Mouse (Mus musculus) E14TG2a.4 (cell line): Measurements from ENCODE around the gene Cdyl.

Experiments used
- H3K27me3 ChIP-seq: 2 replicates; pipeline ENCODE4 v1.6.1; 2014; ENCODE audit warnings: low read length, control low read depth; ENCODE audit not compliant: insufficient read depth
- H3K36me3 ChIP-seq: 2 replicates; pipeline ENCODE4 v1.6.1; 2014; ENCODE audit warnings: low read length, control low read depth; ENCODE audit not compliant: insufficient read depth
- H3K4me1 ChIP-seq: replicated peaks from 2 replicates; pipeline ENCODE4 v1.6.1; 2014; ENCODE audit warnings: low read depth, low read length, control low read depth
- H3K4me3 ChIP-seq: replicated peaks from 2 replicates; pipeline ENCODE4 v1.5.1; 2014; ENCODE audit warnings: mild to moderate bottlenecking, low read length
- H3K9me3 ChIP-seq: 2 replicates; pipeline ENCODE4 v1.6.1; 2014; ENCODE audit warnings: low read length, control low read depth
- CTCF ChIP-seq: conservative IDR thresholded peaks from 2 replicates; pipeline ENCODE4 v1.5.1; 2014; ENCODE audit warnings: low read length
- NANOG ChIP-seq: IDR thresholded peaks from 2 replicates; pipeline ENCODE4 v1.6.1; 2014; ENCODE audit warnings: borderline replicate concordance, low read length, mixed read lengths
- POU5F1 ChIP-seq: IDR thresholded peaks from 2 replicates; pipeline ENCODE4 v1.6.1; 2014; ENCODE audit warnings: low read length, borderline replicate concordance

Gene Cdyl

GRCm38 (mm10) chr13:35764559-35764958, 104.9 kb downstream of the Cdyl start:
- Histone ChIP-seq H3K9me3 (no peaks in the 10 kb centered on the region), H3K36me3 (peaks cover 28% of the 10 kb centered on the region), H3K4me1 (peaks cover 95% of the 10 kb centered on the region), H3K27me3 (no peaks in the 10 kb centered on the region), H3K4me3 (no peak overlapping the region)
- TF ChIP-seq POU5F1 (no peak), NANOG (no peak), CTCF (no peak)

GRCm38 (mm10) chr13:35765817-35766216, 106.2 kb downstream of the Cdyl start:
- H3K27me3 ChIP-seq, result no peaks in the 10 kb centered on the region
- H3K36me3 ChIP-seq, result peaks cover 37% of the 10 kb centered on the region
- no peak overlapping the region for H3K4me3 ChIP-seq
- TF ChIP-seq CTCF (no peak), POU5F1 (no peak), NANOG (no peak)
- no peaks in the 10 kb centered on the region for H3K9me3 ChIP-seq
- peaks cover 95% of the 10 kb centered on the region for H3K4me1 ChIP-seq

GRCm38 (mm10) chr13:35769673-35770072, 110.0 kb downstream of the Cdyl start:
- no peaks in the 10 kb centered on the region for H3K27me3 ChIP-seq
- TF ChIP-seq NANOG (peak; percentile 80), CTCF (no peak)
- H3K36me3 ChIP-seq, result peaks cover 44% of the 10 kb centered on the region
- H3K9me3 ChIP-seq, result no peaks in the 10 kb centered on the region
- H3K4me3 ChIP-seq, result no peak overlapping the region
- peaks cover 97% of the 10 kb centered on the region for H3K4me1 ChIP-seq

- Histone ChIP-seq H3K4me3 (0 out of 2 replicates have a peak overlapping the region, but pooled peaks have one; percentile 17), H3K36me3 (peaks cover 44% of the 10 kb centered on the region), H3K9me3 (no peaks in the 10 kb centered on the region), H3K4me1 (peaks cover 97% of the 10 kb centered on the region), H3K27me3 (no peaks in the 10 kb centered on the region)
- TF ChIP-seq POU5F1, result no peak
- TF ChIP-seq NANOG, result no peak
- TF ChIP-seq CTCF, result no peak
These were observed 110.8 kb downstream of the Cdyl start for GRCm38 (mm10) chr13:35770421-35770820.

GRCm38 (mm10) chr13:35771968-35772382, 112.3 kb downstream of the Cdyl start:
- no peaks in the 10 kb centered on the region for H3K27me3 ChIP-seq
- no peaks in the 10 kb centered on the region for H3K9me3 ChIP-seq
- peaks cover 96% of the 10 kb centered on the region for H3K4me1 ChIP-seq
- no peak overlapping the region for H3K4me3 ChIP-seq
- H3K36me3 ChIP-seq, result peaks cover 38% of the 10 kb centered on the region
- peak; percentile 52 for TF ChIP-seq CTCF
- no peak for TF ChIP-seq POU5F1

- Histone ChIP-seq H3K4me1 (peaks cover 96% of the 10 kb centered on the region), H3K9me3 (no peaks in the 10 kb centered on the region), H3K36me3 (peaks cover 28% of the 10 kb centered on the region), H3K27me3 (no peaks in the 10 kb centered on the region), H3K4me3 (no peak overlapping the region)
- TF ChIP-seq POU5F1 (no peak), NANOG (no peak), CTCF (0 out of 2 replicates have a peak, but pooled peaks have one; percentile 9)
These were observed 114.1 kb downstream of the Cdyl start for GRCm38 (mm10) chr13:35773763-35774162.

GRCm38 (mm10) chr13:35776123-35776522, 116.5 kb downstream of the Cdyl start:
- Histone ChIP-seq H3K4me3 (no peak overlapping the region), H3K27me3 (no peaks in the 10 kb centered on the region), H3K4me1 (peaks cover 95% of the 10 kb centered on the region), H3K36me3 (peaks cover 16% of the 10 kb centered on the region), H3K9me3 (no peaks in the 10 kb centered on the region)
- TF ChIP-seq POU5F1, result no peak
- no peak for TF ChIP-seq CTCF
- TF ChIP-seq NANOG, result no peak

GRCm38 (mm10) chr13:35780714-35781113, 121.1 kb downstream of the Cdyl start:
- H3K27me3 ChIP-seq, result no peaks in the 10 kb centered on the region
- TF ChIP-seq NANOG, result no peak
- TF ChIP-seq CTCF, result no peak
- no peak for TF ChIP-seq POU5F1
- no peaks in the 10 kb centered on the region for H3K9me3 ChIP-seq
- peaks cover 24% of the 10 kb centered on the region for H3K36me3 ChIP-seq
- H3K4me3 ChIP-seq, result no peak overlapping the region
- H3K4me1 ChIP-seq, result peaks cover 97% of the 10 kb centered on the region

- H3K27me3 ChIP-seq, result no peaks in the 10 kb centered on the region
- H3K9me3 ChIP-seq, result no peaks in the 10 kb centered on the region
- no peak overlapping the region for H3K4me3 ChIP-seq
- peaks cover 19% of the 10 kb centered on the region for H3K36me3 ChIP-seq
- peaks cover 98% of the 10 kb centered on the region for H3K4me1 ChIP-seq
- TF ChIP-seq NANOG, result no peak
- TF ChIP-seq CTCF, result no peak
These were observed 122.1 kb downstream of the Cdyl start for GRCm38 (mm10) chr13:35781755-35782154.
